Mouse (Mus musculus) cerebellum, adult 9-11 months (tissue): ENCODE measurements around the gene Scarb1.

ENCODE experiments used
- DNase-seq: peaks from one replicate; pipeline ENCODE4 v3.0.0; 2022

The Scarb1 gene

DNA sequence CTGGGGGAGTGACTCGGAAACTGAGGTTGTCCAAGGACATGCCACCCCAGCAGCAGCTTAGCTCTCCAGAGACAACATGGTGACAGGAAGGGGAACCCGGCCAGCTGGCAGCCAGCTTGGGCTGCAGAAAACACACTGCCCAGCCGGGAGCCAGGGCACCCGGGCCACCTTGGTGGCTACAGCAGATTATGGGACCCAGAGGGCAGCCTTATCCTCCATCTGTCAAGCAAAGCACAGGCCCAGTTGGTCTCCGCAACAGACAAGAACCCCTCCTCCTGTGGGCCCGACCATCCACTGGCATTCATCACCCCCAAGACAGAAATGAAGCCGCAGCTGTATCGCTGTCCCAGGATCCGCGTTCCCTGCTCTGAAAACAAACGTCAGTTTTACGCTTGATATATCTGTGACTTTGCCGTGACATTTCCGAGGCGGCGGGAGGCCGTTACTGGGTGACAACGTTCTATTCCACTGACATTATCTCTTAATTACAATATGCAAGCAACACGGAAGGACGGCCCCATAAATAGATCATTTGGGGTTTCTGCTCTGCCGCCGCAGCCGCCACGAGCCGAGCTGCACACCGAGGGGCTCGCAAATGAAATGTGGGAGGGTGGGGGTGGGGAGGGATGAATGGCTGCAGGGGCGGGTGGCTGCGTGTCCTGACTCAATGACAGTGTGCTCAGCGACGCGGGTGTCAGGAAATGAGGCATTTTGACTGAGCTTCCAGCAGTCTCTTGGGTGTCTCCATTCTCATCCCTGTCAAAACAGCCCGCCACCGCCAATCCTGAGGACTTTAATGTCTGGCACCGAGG is 73.5 kb downstream of the Scarb1 start:
- DNase-seq = peak; percentile 78

DNA sequence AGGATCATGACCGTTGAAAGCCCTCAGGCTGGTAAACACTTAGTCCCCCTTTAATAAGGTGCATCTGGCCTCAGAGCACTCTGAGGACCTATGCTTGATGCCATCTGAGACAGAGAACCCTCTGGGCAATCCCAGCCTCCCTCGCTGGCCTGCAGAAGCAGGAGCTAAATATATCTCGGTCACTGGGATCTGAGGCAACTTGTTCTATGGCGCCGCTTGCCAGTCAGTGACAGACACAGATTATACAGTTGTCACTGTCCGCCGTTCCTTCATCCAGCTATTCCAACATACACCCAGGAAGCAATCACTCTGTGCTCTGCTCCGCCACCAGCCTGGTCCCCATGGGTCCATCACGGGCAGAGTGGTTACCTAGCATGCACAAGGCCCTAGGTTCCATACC is 74.8 kb downstream of the Scarb1 start:
- DNase-seq = no peak

DNA sequence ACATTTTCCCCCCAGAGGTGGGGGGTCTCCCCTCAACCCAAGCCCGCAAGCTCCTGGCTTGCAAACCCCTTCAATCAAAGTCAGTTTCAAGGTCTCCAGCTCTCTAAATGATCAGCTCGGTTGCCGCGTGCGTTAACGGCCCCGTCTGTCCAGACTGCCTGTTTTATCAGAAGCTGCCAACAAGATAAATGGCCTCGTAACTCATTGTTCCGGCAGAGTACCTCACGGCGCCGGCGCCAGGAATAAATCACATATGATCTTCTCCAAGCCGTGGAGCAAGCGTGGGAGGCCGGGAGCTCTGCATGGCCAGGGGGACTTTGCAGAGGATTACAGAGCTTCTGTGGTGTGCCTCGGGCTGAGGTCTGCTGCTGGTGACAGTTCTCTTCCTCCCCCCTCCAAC is 76.2 kb downstream of the Scarb1 start:
- no peak for DNase-seq

DNA sequence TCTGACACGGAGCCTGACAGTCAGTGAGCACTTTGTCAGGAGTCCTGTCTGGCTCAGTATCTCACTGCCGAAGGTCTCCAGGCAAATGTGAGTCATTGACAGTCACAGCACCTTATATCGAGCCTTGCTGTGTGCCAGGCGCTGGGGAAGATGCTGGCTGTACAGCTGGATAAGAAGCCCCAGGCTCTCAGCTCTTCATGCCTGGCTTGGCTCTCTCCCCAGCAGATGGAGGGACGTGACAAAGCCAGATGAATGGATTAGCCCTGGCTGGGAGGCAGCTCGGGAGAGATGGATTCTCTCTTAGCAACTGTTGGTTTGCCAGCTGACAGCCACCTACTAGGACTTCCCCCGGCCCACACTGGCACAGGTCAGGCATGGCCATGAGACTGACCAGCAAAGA is 78.3 kb downstream of the Scarb1 start:
- DNase-seq = no peak

DNA sequence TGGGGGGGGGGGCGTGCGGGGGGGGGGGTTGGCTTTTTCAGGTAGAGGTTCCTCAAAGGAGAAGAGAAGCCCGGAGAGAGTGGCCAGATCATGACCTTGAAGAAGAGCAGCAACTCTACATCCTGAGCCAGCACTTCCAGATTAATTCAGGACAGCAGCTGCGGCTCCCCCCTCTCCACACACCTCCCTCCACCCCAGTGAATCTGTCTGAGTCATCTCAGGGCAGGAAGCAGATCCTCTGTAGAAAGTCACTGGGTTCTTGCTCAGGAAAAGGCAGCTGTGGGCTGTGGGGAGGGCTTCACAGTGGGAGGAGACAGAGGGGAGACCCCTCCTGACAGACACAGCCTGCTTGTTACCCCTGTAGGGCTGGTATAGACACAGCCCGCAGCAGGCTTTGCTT is 87.0 kb downstream of the Scarb1 start:
- no peak for DNase-seq

DNA sequence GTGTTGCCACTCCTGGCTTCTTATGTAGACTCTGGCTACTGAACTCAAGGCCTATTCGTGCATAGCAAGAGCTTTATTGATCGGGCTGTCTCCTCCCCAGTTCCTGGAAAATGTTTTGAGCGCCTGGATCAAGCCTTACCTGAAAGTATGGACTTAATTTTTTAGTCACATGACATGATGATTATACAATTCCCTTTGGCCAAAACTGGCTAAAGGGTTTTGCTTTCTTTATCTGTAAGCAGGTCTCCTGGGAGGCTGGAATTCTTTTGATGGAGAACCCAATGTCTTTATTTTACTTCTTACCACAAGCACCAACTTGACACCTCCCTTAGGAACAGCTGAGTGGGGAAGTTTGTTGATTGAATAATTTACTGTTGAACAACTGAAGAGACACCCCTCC is 87.4 kb downstream of the Scarb1 start:
- no peak for DNase-seq

DNA sequence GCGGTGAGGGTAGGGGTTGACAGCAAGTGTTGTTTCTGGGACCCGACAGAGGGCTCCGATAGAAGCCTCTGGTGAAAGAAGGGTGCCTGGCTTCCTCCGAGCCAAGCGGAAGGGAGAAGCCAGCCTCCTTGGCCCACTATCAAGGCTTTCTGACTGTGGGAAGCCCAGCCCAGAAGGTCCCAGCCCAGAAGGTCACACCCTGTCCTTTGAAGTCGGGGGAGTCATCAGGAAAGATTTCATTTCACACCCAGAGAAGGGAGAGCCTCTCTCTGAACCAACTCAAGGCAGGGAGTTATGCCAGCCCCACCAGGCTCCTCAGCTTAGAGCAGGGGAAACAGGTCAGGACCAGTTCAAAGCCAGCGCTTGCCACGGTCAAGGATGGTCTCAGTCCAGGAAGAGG is 88.2 kb downstream of the Scarb1 start:
- no peak for DNase-seq

DNA sequence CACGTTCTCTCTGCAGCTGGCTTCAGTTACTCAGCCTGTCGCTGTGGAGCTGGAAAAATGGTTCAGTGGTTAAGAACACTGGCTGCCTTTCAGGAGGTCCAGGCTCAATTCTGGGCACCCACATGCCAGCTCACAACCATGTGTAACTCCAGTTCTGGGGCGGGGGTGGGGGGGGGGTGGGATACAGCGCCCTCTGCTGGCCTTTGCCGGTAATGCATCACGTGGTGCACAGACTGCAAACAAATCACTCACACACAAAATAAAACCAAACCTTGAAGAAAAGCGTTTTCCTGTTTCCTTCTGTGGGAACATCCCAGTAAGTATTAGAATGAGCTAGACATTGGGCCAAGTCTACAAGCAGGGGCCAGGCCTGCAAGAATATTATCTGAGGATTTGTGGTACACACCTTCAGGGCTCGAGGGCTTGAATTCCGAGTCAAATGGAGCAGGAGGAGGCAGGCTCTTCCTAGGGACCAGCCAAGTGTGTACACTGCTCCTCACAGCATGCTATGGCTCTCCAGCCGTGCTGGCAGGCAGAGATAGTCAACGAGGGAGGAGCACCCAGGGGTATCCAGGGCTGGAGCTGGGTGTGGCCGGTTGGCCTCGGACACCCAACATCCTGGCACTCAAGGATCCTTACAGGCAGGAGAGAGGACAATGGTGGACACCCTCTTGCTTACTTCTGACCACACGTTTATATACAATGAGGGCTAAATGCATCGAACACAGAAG is 88.8 kb downstream of the Scarb1 start:
- DNase-seq = no peak

DNA sequence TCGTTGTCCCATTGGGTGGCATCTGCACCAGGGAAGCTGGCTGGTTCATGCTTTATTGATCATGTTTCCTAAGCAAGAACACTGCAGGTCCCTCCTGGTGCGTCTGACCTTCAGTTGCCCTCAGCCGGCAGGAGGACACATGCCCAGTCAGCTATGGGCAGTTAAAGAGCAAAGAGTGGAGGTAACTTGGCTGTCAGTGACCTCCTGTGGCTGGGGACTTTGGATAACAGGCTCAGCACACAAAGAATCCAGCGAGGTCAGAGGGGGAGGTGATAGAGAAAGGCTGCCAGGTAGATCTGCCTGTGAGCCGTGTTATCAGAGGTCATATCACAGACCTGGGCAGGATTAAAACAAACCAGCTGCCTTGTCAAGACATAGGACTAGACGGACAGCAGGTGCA is 91.7 kb downstream of the Scarb1 start:
- DNase-seq = no peak

DNA sequence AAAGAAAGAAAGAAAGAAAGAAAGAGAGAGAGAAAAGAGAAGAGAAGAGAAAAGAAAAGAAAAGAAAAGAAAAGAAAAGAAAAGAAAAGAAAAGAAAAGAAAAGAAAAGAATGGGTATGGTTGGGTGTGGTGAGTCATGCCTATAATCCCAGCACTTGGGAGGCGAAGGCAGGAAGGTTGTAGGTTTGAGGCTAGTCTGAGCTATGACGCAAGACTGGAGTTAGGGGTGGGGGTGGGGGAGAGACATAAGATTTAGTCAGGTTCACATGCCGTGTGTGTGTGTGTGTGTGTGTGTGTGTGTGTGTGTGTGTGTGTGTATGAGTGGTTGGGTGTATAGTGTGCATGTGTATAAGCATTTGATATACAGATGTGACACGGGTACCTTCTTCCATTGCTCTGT is 94.2 kb downstream of the Scarb1 start:
- DNase-seq = no peak

DNA sequence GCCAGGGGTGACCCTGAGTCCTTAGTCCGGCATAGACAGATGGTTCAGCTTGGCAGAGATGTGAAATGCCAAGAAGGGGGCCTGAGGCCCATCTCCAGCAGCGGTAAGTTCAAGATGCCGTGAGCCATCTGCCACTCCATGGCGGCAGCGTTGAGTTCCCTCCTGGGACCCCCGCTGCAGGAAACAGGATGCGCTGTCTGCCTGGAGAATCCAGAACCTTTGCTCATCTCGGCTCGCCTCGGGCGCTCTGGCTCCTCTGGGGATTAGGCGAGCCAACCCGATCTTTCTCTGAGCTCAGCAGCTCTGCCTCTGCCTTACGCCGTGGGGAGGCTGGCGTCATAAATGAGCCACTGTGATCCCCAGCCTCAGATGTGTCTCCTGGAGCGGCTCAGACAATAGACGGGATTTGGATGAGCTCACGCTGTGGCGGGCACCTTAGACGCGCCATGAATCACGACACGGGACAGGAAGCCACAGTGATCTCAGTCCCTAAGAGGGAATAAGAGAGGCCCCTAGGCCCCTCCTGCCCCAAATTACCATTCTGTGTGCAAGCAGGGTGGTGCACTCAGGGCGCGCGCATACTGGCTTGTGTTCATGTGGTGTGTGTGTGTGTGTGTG is 95.3 kb downstream of the Scarb1 start:
- no peak for DNase-seq

DNA sequence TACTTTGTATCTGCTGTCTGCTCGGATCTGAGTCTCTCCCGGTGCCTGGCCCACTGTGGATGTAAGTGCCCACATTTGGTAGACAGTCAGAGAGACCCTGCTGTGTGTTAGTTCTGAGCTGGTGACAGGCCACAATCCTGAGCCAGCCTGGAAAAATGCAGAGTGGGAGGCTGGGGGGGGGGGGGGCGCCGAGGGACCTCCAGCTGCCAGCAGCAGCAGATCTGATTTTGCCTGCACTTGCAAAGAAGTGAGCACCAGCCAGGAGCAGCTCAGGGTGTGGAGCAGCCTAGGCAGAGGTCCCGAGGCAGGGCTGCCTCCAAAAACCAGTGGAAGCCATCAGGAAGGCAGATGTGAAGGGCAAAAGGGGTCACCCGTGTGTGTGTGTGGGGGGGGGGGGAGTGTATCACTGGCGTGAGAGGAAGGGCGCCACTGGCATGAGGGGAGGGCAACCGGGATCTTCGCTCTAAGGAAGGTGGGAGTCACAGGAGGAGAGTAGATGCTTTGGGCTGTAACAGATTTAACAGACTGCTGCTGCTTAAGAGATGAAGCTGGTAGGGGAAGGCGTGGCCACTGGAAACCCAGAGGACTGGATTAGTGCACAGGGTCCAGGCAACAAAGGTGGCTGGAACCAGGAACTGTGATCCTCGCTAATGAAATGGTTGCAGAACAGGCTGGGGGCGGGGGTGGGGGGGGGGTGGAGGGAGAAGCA is 95.9 kb downstream of the Scarb1 start:
- DNase-seq = no peak

DNA sequence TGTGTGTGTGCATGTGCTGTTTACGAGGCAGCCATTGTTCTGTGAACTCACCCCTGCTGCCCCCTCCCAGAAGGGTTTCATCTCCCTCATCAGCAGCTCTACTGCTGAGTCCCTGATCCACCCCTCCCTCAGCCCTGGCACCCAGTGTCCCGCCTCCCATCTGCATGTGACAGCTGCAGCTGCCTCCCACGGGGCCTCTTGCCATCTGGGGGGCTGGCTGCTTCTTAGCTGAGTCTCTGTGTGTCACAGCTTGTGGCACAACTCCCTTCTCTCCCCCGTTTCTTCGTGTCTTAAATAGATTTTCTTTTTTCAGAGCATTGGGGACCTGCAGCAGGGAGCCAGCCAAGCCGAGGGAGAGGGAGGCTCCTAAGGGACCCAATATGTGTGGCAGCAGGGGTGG is 97.0 kb downstream of the Scarb1 start:
- no peak for DNase-seq

DNA sequence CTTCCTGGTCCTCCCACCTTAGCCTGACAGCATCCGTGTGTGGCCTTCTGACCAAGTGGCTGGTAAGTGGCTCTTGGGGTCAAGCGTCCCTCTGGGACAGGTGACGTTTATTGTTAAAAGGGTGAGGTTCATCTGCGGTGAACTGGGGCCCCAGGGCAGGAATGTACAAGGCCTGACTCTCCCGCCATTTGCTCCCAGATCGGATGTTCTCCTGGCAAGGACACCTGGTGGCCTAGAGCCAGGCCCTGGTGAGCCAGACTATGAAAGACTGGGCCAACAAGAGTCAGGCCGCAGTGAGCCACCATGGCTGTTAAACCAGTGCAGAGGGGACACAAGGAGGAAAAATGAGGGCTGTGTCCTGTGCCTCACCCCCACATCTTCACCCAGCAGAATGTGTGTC is 98.8 kb downstream of the Scarb1 start:
- peak; percentile 81 for DNase-seq

DNA sequence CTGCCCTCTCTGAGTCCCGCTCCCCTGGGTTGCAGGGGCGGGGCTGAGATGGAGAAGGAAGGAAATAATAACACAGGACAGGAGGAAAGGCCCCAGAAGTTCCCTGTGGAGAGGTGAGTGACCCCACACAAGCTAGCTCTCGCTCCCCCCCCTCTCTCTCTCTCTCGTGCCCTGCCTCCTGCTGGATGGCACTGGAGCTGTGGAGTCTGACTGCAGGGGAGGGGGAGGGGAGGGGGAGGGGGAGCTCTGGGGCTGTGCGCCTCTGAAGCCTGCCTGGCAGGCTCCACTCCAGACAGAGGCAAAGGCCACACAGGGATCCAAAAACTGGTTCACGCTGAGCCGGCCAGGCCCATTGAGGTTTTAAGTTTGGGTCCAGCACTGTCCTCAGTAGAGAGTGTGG is 99.3 kb downstream of the Scarb1 start:
- no peak for DNase-seq

DNA sequence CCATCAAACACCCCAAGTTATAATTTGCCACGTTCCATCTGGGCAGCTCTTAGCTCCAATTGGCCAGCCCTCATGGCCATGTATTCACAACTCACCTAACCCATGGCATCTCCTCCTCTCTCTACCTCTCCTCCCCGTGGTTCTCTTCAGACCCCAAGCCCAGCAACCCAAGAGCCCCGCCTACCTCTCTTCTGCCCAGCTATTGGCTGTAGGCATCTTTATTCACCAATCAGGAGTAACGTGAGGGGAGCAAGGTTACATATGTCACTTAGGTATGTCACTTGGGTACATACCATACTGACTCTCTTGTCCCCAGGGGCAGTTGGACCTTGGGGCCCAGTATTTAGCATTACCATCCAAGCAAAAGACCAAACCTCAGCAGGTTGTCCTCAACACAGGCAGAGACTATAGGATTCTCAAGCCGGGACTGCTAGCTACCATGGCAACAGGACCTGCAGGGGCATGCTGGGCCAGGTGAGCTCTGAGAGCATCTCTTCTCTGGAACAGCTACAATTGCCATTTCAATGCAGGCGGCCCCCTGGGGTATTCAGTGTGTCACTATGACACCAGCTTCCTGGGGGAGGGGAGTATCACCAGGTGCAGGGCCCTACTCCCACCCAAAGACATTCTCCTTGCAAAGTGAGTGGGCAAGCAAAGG is 100.6 kb downstream of the Scarb1 start:
- DNase-seq = no peak

DNA sequence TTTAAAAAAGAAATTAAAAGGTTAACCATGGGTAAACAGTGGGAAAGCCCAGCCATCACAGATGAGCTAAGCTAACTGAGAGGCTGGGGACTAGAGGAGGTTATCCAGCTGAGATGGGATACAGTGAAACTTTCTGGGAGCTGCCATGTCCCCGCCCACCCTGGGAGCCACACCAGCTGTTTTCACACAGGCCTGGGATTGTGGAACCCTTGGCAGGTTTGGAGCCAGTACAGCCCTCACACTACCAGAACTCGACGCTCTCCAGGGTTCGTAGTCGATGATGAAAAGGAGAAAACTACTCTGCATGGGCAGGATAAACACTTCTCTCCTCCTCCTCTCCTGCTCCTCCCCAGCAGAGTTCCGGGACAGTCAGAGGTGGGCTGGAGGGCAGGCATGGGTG is 105.0 kb downstream of the Scarb1 start:
- no peak for DNase-seq

DNA sequence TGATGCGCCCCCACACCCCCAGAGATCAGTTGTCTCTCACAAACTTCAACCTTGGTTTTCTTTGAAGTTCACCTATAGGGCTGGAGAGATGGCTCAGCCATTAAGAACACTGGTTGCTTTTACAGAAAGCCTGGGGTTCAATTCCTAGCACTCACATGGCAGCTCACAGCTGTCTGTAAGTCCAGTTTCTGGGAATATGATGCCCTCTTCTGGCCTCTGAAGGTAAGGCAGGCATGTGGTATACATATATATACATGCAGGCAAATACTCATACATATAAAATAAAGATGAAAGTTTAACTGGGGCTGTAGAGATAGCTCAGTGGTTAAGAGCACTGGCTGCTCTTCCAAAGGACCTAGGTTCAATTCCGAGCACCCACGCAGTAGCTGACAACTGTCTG is 105.5 kb downstream of the Scarb1 start:
- DNase-seq = no peak

DNA sequence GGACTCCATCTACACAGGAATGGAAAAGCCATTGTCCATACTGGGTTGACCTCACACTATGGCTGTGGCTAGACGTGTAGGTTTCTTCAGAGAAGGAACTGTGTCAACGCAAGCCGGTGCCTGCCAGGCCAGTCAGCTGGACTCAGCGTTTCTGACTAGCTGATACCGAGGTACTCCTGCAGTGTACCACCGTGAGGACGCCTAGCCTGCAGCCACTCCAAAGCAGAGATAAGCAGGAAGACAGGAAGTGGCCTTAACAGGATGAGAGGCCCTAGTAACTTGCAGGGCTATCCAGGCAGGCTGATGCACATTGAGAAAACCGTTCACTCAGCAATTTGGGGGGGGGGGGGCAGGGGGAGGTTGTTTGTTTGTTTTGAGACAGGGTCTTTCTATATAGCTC is 106.5 kb downstream of the Scarb1 start:
- no peak for DNase-seq

DNA sequence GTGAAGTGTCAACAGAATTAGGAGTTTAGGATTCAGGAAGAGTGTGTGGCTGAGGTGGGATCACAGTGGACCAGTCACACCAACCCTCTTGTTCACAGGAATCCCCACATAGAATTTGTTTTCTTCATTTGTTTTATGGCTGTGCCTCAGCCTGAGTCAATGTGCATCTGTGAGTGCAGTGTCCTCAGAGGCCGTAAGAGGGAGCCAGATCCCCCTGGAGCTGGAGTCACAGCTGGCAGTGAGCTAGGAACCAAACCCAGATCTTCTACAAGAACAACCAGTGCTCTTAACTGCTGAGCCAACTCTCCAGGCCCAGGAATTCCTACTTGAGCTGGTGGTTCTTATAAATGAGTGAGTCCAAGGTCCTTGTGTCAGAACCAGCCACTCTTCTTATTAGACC is 107.4 kb downstream of the Scarb1 start:
- DNase-seq = no peak

DNA sequence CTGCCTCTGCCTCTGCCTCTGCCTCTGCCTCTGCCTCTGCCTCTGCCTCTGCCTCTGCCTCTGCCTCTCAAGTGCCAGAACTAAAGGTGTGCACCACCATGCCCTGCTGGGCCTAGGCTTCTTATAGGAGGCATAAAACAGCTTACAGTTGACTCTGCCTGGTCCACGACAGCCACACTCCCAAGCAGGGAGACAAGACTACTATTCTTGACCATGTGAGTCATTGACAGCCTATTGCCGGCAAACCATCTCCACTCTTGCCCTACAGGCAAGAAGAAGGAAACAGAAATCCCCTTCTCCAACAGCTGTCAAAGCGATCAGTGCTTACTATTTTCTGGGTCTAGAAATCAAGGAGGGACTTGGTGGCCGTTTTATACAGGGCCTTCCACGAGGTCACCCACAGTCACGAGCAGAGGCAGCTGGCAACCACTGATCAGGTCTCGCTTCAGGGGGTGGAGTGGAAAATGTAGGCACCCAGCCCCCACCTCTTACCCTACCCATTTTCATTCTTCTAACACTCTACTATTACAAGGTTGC is 108.4 kb downstream of the Scarb1 start:
- DNase-seq = no peak

DNA sequence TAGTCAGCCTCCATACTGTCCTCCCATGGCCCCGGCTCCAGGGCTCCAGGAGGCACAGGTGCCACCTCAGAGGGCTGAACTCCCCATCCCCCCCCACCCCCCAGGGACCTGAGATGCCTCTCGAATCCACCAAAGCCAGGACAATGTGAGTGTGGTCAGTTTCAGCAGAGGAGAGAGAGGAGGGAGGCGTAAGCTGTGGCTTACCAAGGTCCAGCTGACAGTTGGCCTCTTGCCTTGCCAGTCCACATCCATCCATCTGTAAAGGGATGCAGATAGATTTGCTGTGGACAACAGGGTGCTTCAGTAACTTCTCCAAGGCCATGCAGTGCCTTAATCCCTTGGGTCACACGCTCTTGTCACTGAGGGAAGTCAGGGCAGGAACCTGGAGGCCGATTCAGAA is 110.4 kb downstream of the Scarb1 start:
- no peak for DNase-seq

DNA sequence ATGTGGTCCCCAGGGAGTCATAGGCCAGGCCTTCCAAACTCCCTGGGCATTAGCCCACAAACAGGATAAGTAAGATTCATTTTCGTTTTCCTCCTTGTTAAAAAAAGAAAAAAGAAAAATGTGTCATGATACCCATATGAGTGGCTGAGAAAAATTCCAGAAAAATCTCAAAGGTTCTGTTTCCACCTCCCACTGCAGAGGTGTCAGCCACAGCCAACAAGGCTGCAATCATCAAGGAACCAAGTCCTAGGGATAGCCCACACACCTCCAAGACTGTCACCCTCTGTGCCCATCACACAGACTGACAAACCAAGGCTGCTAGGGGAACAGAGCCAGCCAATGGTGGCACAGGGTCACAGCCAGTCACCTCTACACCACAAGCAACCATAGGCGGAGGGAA is 111.8 kb downstream of the Scarb1 start:
- no peak for DNase-seq
